Mouse (Mus musculus) heart, postnatal 0 days (tissue): ENCODE measurements around the gene Myl6b.

Experiments used
- CTCF ChIP-seq: IDR thresholded peaks from 2 replicates; pipeline ENCODE4 v1.5.1; 2016; ENCODE audit warnings: antibody characterized with exemption, control low read depth, low read depth
- EP300 ChIP-seq: IDR thresholded peaks from 2 replicates; pipeline ENCODE4 v1.6.1; 2016; ENCODE audit warnings: antibody characterized with exemption, low read depth

GRCm38 (mm10) chr10:128515044-128515443 lies 16.6 kb upstream of the Myl6b start:
- TF ChIP-seq EP300 (no peak), CTCF (no peak)
